Mouse (Mus musculus): ENCODE measurements around the gene D330045A20Rik.
"Not testable (repeated sequence)": the region's sequence is repeated elsewhere in the genome, so short reads cannot be mapped to it uniquely, and the experiment has no call there.

D330045A20Rik gene

GRCm38 (mm10) chrX:139480022-139480894 is at the start of gene D330045A20Rik:
Gene D330045A20Rik (plus strand): TSS chrX:139480367.
- peak; percentile 69 for DNase-seq (ENCODE audit: low spot score)

- no peak for DNase-seq (ENCODE audit: low spot score)
These were observed 47.6 kb upstream of the D330045A20Rik start for GRCm38 (mm10) chrX:139432550-139432949.

GRCm38 (mm10) chrX:139435202-139435601 is 45.0 kb upstream of the D330045A20Rik start:
- no peak for DNase-seq (ENCODE audit: low spot score)

- not testable (repeated sequence) for DNase-seq (ENCODE audit: low spot score)
These were observed 39.1 kb upstream of the D330045A20Rik start for GRCm38 (mm10) chrX:139441057-139441456.

GRCm38 (mm10) chrX:139456812-139457211 is 23.4 kb upstream of the D330045A20Rik start:
- no peak for DNase-seq (ENCODE audit: low spot score)

- no peak for DNase-seq (ENCODE audit: low spot score)
These were observed 1.9 kb downstream of the D330045A20Rik start for GRCm38 (mm10) chrX:139482083-139482482.

GRCm38 (mm10) chrX:139484974-139485373 is 4.8 kb downstream of the D330045A20Rik start:
- no peak for DNase-seq (ENCODE audit: low spot score)

GRCm38 (mm10) chrX:139516156-139516555 is 36.0 kb downstream of the D330045A20Rik start:
- no peak for DNase-seq (ENCODE audit: low spot score)

- DNase-seq (ENCODE audit: low spot score): no peak
These were observed 39.1 kb downstream of the D330045A20Rik start for GRCm38 (mm10) chrX:139519251-139519650.

GRCm38 (mm10) chrX:139524303-139525091 is 44.3 kb downstream of the D330045A20Rik start:
- no peak for DNase-seq (ENCODE audit: low spot score)

GRCm38 (mm10) chrX:139525724-139526123 is 45.6 kb downstream of the D330045A20Rik start:
- no peak for DNase-seq (ENCODE audit: low spot score)

- no peak for DNase-seq (ENCODE audit: low spot score)
These were observed 46.8 kb downstream of the D330045A20Rik start for GRCm38 (mm10) chrX:139526984-139527383.

- DNase-seq (ENCODE audit: low spot score): no peak
These were observed 49.5 kb downstream of the D330045A20Rik start for GRCm38 (mm10) chrX:139529678-139530077.

GRCm38 (mm10) chrX:139532293-139532692 is 52.1 kb downstream of the D330045A20Rik start:
- DNase-seq (ENCODE audit: low spot score): no peak

GRCm38 (mm10) chrX:139537641-139538397 is 57.7 kb downstream of the D330045A20Rik start:
- DNase-seq (ENCODE audit: low spot score): no peak

- no peak for DNase-seq (ENCODE audit: low spot score)
These were observed 63.6 kb downstream of the D330045A20Rik start for GRCm38 (mm10) chrX:139543726-139544125.

GRCm38 (mm10) chrX:139550456-139550855 is 70.3 kb downstream of the D330045A20Rik start:
- no peak for DNase-seq (ENCODE audit: low spot score)

GRCm38 (mm10) chrX:139552090-139552489 is 71.9 kb downstream of the D330045A20Rik start:
- DNase-seq (ENCODE audit: low spot score): no peak

GRCm38 (mm10) chrX:139562255-139562924 is 82.2 kb downstream of the D330045A20Rik start:
- DNase-seq (ENCODE audit: low spot score): no peak

GRCm38 (mm10) chrX:139562925-139563461 is 82.8 kb downstream of the D330045A20Rik start, which contains the start of gene Rnf128:
Gene Rnf128 (plus strand): TSS chrX:139563316.
- no peak for DNase-seq (ENCODE audit: low spot score)

- DNase-seq (ENCODE audit: low spot score): no peak
These were observed 89.9 kb downstream of the D330045A20Rik start for GRCm38 (mm10) chrX:139570054-139570453.

Measured in embryo, embryonic 10.5 days (tissue).